Mouse (Mus musculus): Measurements from ENCODE around the gene Tapbp.
A peak's percentile ranks its signal among the peaks of the same experiment; 100 is the strongest.

DNA sequence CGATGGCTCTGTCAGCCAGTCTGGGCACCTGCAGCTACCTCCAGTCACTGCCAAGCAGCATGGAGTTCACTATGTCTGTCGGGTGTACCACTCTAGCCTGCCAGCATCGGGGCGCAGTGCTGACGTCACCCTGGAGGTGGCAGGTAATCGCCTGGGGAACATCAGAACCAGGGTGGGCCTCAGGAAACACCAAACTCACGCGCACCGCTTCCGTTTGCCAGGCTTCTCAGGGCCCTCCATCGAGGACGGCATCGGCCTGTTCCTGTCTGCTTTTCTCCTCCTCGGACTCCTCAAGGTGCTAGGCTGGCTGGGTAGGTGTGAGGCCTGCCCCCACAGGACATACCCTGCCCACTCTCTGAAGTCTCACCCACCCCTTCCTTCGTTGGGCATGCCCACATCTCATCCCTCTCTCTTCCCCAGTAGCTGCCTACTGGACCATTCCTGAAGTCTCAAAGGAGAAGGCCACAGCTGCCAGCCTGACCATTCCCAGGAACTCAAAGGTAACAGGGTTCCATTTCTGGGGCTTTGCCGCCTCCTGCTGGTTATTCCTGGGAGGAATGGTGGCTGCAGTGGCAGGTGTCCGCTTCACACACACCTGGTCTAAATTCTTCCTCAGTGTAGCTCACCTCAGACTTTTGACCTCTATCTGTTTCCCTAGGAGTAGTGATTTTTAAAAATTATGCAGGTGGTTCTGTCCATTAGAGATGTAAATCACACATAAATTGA is 10.7 kb downstream of the Tapbp start:
- no peak; the same call in 1 of the 2 replicates for TF ChIP-seq POLR2A (IDR thresholded peaks at IDR 0.05; ENCODE audit: borderline replicate concordance, extremely low read depth, low read depth, low read length)
- peak; percentile 36; the same call in 1 of the 2 replicates for TF ChIP-seq CTCF (IDR thresholded peaks at IDR 0.05; ENCODE audit: insufficient read depth, low read length)
